Mouse (Mus musculus) forebrain, embryonic 11.5 days (tissue): ENCODE results near the gene Ndrg2. TPM values are rescaled to one million over a fixed set of nuclear protein-coding genes. Genes with fewer than 3 reads are reported as not detected.
"Not testable (repeated sequence)": the region's sequence is repeated elsewhere in the genome, so short reads cannot be mapped to it uniquely, and the experiment has no call there.

Source experiments
- ATAC-seq: fragments of 200-750 bp; cut with Nextera tagmentation; replicated peaks from 2 replicates; pipeline ENCODE4 v1.8.0; 2017; ENCODE audit warnings: moderate TSS enrichment; ENCODE audit not compliant: low FRiP score
- DNase-seq: peaks from one replicate; pipeline ENCODE4 v3.0.0-alpha.2; 2017; ENCODE audit warnings: low spot score
- H3K27ac ChIP-seq: fragments of 300-500 bp; sonication (generic); 2 replicates; pipeline ENCODE4 v1.5.1; 2014; ENCODE audit warnings: low read depth, low read length
- H3K27me3 ChIP-seq: fragments of 300-500 bp; sonication (generic); 2 replicates; pipeline ENCODE4 v1.6.1; 2014; ENCODE audit warnings: mild to moderate bottlenecking, low read length, mixed read lengths; ENCODE audit not compliant: control insufficient read depth, insufficient read depth
- H3K36me3 ChIP-seq: fragments of 300-500 bp; sonication (generic); 2 replicates; pipeline ENCODE4 v1.6.1; 2014; ENCODE audit warnings: mild to moderate bottlenecking, low read length, moderate library complexity, mixed read lengths; ENCODE audit not compliant: control insufficient read depth, insufficient read depth
- H3K4me1 ChIP-seq: fragments of 300-500 bp; sonication (generic); replicated peaks from 2 replicates; pipeline ENCODE4 v1.6.1; 2014; ENCODE audit warnings: low read length, mixed read lengths; ENCODE audit not compliant: control insufficient read depth, insufficient read depth
- H3K4me2 ChIP-seq: fragments of 300-500 bp; sonication (generic); 2 replicates; pipeline ENCODE4 v1.6.1; 2014; ENCODE audit warnings: low read depth, mild to moderate bottlenecking, low read length, moderate library complexity, mixed read lengths; ENCODE audit not compliant: severe bottlenecking
- H3K4me3 ChIP-seq: fragments of 300-500 bp; sonication (generic); 2 replicates; pipeline ENCODE4 v1.5.1; 2014; ENCODE audit warnings: low read depth, low read length
- H3K9ac ChIP-seq: fragments of 300-500 bp; sonication (generic); 2 replicates; pipeline ENCODE4 v1.6.1; 2014; ENCODE audit warnings: low read length
- H3K9me3 ChIP-seq: fragments of 300-500 bp; sonication (generic); 2 replicates; pipeline ENCODE4 v1.6.1; 2016; ENCODE audit warnings: low read length, mixed read lengths; ENCODE audit not compliant: control insufficient read depth
- WGBS: fragments of 180-500 bp; shearing (Covaris S2); extraction: QIAGEN DNeasy Blood & Tissue Kit; methylation state at CpG from one replicate; pipeline ENCODE4 v1.1.7; 2014; 5-methylcytosine and 5-hydroxymethylcytosine counted together
- polyA plus RNA-seq: library from polyadenylated mRNA; unstranded; fragments of >200 nt; fragmentation: Nextera tagmentation; extraction: Ambion mirVana; gene quantifications from 2 replicates; pipeline ENCODE4 v1.2.1, GENCODE M21; 2014

Gene Ndrg2
- polyA plus RNA-seq, 1 experiment from 2014 or later, result 8.9 TPM

DNA sequence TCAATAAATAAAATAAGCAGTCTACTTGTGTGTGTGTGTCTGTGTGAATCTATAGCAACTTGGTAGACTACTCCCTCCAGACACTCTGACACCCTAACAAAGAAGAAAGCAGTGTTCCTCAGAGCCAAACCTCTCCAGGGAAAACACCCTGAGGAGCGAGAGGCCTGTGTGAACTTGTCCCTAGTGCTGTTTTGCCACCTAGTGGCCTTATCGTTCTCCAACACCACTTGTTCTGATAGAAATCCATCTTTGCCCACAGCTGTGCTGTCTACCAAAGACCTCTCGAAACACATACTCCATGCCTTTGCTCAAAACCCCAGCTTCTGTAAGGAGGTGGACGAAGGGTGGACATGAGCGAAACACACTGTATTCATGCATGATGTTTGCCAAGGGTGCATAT lies 16.9 kb upstream of the Ndrg2 start:
- H3K27ac ChIP-seq, result no peak overlapping the region
- H3K9me3 ChIP-seq, result no peaks in the 10 kb centered on the region
- 41% methylated on average over 5 of the region's 5 CpGs for WGBS
- ATAC-seq (peak; percentile 75), DNase-seq (peak; percentile 70)
- H3K4me3 ChIP-seq, result no peak overlapping the region
- no peaks in the 10 kb centered on the region for H3K27me3 ChIP-seq
- no peaks in the 10 kb centered on the region for H3K4me1 ChIP-seq
- H3K9ac ChIP-seq, result no peak overlapping the region
- H3K36me3 ChIP-seq, result no peaks in the 10 kb centered on the region
- H3K4me2 ChIP-seq, result no peak overlapping the region

DNA sequence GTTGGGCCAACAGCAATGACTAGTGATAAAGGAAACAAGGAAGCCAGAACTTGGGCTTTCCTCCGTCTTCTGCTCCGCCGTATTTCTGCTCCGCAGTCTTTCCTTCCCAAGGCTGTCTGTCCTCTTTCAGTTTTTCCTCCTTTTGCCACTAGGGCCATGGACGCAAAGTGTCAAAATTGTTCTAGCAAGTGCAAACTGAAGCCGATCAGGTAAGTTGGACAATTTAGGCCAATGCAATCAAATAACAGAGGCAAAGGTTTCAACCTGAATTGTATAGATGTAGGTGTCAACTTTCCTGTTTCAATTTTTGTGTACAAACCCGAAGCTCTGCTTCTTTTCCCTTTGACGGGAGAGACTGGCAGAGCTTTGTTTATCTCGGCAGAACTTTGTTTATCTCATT lies 16.0 kb upstream of the Ndrg2 start:
- no peak for DNase-seq
- Histone ChIP-seq H3K9me3 (no peaks in the 10 kb centered on the region), H3K9ac (no peak overlapping the region), H3K27me3 (no peaks in the 10 kb centered on the region), H3K4me1 (no peaks in the 10 kb centered on the region), H3K36me3 (no peaks in the 10 kb centered on the region), H3K27ac (no peak overlapping the region), H3K4me3 (no peak overlapping the region), H3K4me2 (no peak overlapping the region)
- 74% methylated on average over 9 of the region's 9 CpGs for whole genome bisulfite sequencing
- ATAC-seq, result no peak

DNA sequence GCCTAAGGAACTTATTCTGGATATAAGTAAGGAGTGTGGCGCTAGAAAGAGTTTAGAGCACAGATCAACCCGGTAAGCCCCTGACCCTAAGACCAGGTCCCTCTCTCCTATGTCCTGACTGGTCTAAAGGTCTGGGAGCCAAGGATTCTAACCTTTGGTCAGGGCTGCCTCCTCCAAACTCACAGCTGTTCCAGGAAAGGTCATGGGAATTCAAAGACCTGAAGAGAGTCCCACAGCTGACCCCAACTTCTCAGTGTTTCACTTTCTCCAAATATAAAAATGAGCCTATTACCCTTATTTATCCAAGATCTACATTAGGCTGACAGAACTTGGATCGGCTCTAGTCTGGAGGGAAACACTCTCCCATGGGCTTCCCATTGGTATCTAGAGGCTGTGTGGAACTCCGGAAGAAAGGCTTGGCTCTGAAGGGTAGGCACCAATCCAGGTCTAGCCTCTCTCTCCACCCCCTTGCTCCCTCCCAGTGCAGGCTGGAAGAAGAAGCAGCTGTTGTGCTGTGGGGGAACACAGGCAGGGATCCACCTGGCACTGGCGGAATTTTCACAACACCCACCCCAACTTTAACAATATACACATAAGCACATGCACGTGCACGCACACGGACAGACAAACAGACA lies 15.5 kb upstream of the Ndrg2 start:
- H3K36me3 ChIP-seq, result no peaks in the 10 kb centered on the region
- no peak overlapping the region for H3K4me2 ChIP-seq
- DNase-seq (no peak), ATAC-seq (no peak)
- H3K4me3 ChIP-seq, result no peak overlapping the region
- no peak overlapping the region for H3K9ac ChIP-seq
- no peaks in the 10 kb centered on the region for H3K27me3 ChIP-seq
- no peaks in the 10 kb centered on the region for H3K4me1 ChIP-seq
- H3K27ac ChIP-seq, result no peak overlapping the region
- WGBS, result 80% methylated on average over 8 of the region's 8 CpGs
- no peaks in the 10 kb centered on the region for H3K9me3 ChIP-seq

DNA sequence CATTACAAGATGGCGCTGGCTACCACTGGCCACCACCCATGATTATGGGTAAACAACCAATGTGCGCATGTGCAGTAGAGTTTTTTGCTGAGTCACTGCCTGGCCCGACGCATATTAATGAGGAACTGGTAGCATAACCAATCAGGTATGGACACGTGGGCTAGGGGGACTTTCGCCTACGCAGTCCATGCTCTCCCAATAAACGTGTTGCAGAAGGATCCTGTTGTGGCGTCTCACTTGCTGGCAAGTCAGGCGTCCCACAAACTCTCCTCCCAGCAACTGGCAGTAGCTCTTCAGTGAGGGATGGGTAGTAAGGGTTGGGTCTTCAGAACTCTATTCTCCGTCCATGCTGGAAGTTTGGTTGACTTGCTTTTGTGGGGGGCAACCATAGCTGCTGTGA lies 13.0 kb upstream of the Ndrg2 start:
- not testable (repeated sequence) for H3K4me2 ChIP-seq, ATAC-seq, H3K4me1 ChIP-seq, H3K9ac ChIP-seq, H3K9me3 ChIP-seq, H3K27ac ChIP-seq, H3K36me3 ChIP-seq, H3K4me3 ChIP-seq, DNase-seq, H3K27me3 ChIP-seq
- WGBS, result 94% methylated on average over 11 of the region's 11 CpGs

DNA sequence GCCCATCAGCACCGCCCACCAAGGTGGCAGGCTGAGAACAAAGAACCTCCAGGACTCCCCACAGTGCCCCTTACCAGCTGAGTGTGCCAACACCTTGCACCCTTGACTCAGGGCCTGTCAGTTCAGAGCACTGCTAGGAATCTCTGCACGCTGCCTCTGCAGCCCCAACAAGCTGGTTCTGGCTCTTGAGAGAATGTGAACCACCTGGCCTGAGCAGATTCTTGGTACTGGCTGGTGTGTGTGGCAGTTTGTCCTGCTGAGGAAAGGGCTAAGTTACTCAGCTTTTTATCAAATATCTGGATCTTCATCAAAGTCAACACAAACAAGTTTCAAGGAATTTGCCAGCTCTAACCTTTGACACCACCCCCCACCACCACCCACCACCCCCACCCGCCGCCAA lies 9.5 kb upstream of the Ndrg2 start:
- DNase-seq (no peak), ATAC-seq (no peak)
- H3K9me3 ChIP-seq, result no peaks in the 10 kb centered on the region
- no peaks in the 10 kb centered on the region for H3K36me3 ChIP-seq
- H3K9ac ChIP-seq, result no peak overlapping the region
- WGBS, result 80% methylated on average over 4 of the region's 4 CpGs
- H3K27ac ChIP-seq, result no peak overlapping the region
- no peak overlapping the region for H3K4me3 ChIP-seq
- H3K4me2 ChIP-seq, result no peak overlapping the region
- no peaks in the 10 kb centered on the region for H3K27me3 ChIP-seq
- no peaks in the 10 kb centered on the region for H3K4me1 ChIP-seq

DNA sequence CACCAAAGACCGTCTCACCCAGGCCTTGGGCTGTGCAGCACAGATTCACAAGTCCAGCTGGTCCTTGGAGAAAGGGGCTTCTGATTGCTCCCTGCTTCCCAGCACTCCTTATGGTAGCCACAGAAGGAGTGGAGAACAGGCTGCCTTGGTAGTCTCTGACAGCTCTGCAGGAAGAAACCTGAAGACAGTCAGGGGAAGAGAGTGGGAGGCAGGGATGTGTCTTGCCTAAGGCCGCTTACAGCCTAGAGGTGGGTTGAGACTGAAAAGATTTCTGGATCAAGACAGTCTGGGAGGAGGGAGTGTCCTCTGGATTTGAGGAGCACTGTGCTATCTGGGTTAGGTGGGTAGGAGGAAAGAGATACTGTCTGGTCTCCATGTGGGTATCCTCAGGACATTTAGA lies 9.0 kb upstream of the Ndrg2 start:
- no peak overlapping the region for H3K4me3 ChIP-seq
- H3K4me2 ChIP-seq, result no peak overlapping the region
- WGBS, result 88% methylated on average over 2 of the region's 2 CpGs
- no peak for DNase-seq
- no peaks in the 10 kb centered on the region for H3K4me1 ChIP-seq
- no peaks in the 10 kb centered on the region for H3K36me3 ChIP-seq
- ATAC-seq, result no peak
- H3K27me3 ChIP-seq, result no peaks in the 10 kb centered on the region
- no peak overlapping the region for H3K9ac ChIP-seq
- no peaks in the 10 kb centered on the region for H3K9me3 ChIP-seq
- H3K27ac ChIP-seq, result no peak overlapping the region

DNA sequence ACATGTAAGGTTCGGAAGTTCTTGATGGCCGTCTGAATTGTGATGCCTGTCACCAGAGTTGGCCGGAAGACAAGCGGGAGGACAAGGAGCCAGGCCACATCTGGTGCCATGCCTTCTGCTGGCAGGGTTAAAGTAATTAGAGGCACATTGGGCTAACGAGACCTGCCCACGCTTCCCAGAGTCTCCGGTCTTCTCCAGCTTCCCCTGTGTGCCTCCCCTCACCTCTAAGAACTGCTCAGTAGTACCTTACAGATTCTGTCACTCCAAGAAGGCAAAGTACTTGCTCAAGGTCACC lies 8.6 kb upstream of the Ndrg2 start, which contains the start of gene Rnase13:
Rnase13 (minus strand) TSS at position 203 of the 295 bp plus-strand sequence.
- Histone ChIP-seq H3K27ac (no peak within 1 kb of the TSS), H3K27me3 (no peaks in the 10 kb centered on the region), H3K4me2 (no peak within 1 kb of the TSS), H3K4me1 (no peaks in the 10 kb centered on the region), H3K9ac (no peak within 1 kb of the TSS), H3K4me3 (no peak within 1 kb of the TSS), H3K9me3 (no peaks in the 10 kb centered on the region), H3K36me3 (no peaks in the 10 kb centered on the region)
- 93% methylated on average over 7 of the region's 7 CpGs for WGBS
- ATAC-seq, result no peak
- no peak for DNase-seq

DNA sequence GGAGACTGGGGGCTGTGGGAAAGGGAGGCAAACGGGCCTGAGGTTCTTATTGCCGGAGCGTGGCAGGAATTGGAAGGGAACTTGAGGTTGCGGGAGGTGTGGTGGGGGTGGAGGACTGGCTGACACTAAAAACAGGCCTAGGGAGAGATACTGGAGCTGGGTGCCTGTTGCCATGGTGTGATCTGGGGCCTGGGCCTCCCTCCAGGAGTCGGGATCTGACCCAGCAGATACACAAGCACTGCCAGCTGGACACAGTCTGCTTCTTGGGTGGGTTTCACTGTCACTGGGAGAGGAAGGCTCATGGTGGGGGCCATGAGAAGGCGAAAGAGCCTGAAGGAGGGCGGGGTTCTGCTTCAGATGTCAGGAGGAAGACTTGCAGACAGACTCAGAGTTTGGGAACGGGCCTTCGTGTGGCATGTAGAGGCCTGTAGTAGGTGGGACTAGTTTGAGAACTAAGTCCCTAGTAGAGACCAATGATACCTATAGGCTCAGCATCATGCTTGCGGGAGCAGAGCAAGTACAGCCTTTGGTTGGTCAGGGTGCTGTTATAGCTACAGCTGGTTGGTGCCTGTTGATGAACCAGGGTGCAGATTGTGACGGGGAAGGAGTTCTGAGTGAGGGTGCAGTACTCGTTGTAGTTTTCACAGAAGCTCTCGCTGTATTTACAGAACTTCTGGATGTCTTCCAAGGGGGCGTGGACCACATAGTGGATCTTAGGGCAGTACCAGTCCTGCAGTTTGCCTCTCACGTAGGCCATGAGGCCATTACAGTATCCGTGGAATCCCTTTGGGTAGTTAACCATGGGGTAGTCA lies 8.0 kb upstream of the Ndrg2 start:
- H3K4me3 ChIP-seq, result no peak overlapping the region
- H3K9me3 ChIP-seq, result no peaks in the 10 kb centered on the region
- H3K4me2 ChIP-seq, result no peak overlapping the region
- H3K27ac ChIP-seq, result no peak overlapping the region
- no peak for DNase-seq
- WGBS, result 86% methylated on average over 16 of the region's 16 CpGs
- ATAC-seq, result no peak
- H3K9ac ChIP-seq, result no peak overlapping the region
- H3K36me3 ChIP-seq, result no peaks in the 10 kb centered on the region
- no peaks in the 10 kb centered on the region for H3K27me3 ChIP-seq
- H3K4me1 ChIP-seq, result no peaks in the 10 kb centered on the region

DNA sequence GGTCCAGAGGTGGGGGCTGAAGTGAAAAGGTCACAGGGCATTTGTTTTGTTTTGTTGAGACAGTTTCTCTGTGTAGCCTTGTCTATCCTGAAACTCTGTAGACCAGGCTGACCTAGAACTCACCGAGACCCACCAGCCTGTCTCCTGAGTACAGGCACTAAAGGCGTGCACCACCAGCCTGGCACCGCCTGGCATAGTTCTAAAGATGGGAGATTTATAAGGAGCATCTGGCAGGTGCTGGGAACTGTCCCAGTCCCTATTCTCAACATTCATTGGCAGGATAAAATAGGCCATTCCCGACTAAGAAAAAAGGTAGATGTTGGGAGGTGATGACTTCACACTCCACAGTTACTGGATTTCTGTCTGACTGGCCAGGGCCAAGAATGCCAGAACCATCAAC lies 5.0 kb upstream of the Ndrg2 start:
- H3K27ac ChIP-seq, result no peak overlapping the region
- 83% methylated on average over 4 of the region's 4 CpGs for WGBS
- DNase-seq, result no peak
- no peak for ATAC-seq
- no peak overlapping the region for H3K4me2 ChIP-seq
- peaks cover 3% of the 10 kb centered on the region; the same call in 1 of the 2 replicates for H3K4me1 ChIP-seq
- H3K36me3 ChIP-seq, result no peaks in the 10 kb centered on the region
- H3K9me3 ChIP-seq, result no peaks in the 10 kb centered on the region
- no peaks in the 10 kb centered on the region for H3K27me3 ChIP-seq
- no peak overlapping the region for H3K4me3 ChIP-seq
- no peak overlapping the region for H3K9ac ChIP-seq
